Mouse (Mus musculus): ENCODE results near the gene Ccr7. TPM values are rescaled to one million over a fixed set of nuclear protein-coding genes. Genes with fewer than 3 reads are reported as not detected.
A peak's percentile ranks its signal among the peaks of the same experiment; 100 is the strongest.

Gene Ccr7
- polyA plus RNA-seq, 1 experiment from 2014 or later, result 37.4 TPM

GRCm38 (mm10) chr11:99138976-99139375 is 15.9 kb downstream of the Ccr7 start:
- DNase-seq (ENCODE audit: low spot score), result no peak

- no peak for DNase-seq (ENCODE audit: low spot score)
Observed at GRCm38 (mm10) chr11:99137385-99137784, 17.5 kb downstream of the Ccr7 start.

GRCm38 (mm10) chr11:99136961-99137360 is 17.9 kb downstream of the Ccr7 start:
- DNase-seq (ENCODE audit: low spot score), result no peak

GRCm38 (mm10) chr11:99136361-99136760 is 18.5 kb downstream of the Ccr7 start:
- peak; percentile 93 for DNase-seq (ENCODE audit: low spot score)

GRCm38 (mm10) chr11:99135047-99135440 is 19.8 kb downstream of the Ccr7 start:
- no peak for DNase-seq (ENCODE audit: low spot score)

GRCm38 (mm10) chr11:99134266-99135046 is 20.4 kb downstream of the Ccr7 start:
- DNase-seq (ENCODE audit: low spot score), result peak; percentile 62

GRCm38 (mm10) chr11:99133285-99133897 is 21.5 kb downstream of the Ccr7 start:
- DNase-seq (ENCODE audit: low spot score), result no peak

GRCm38 (mm10) chr11:99132091-99132730 is 22.7 kb downstream of the Ccr7 start:
- no peak for DNase-seq (ENCODE audit: low spot score)

- DNase-seq (ENCODE audit: low spot score), result no peak
Observed at GRCm38 (mm10) chr11:99131463-99131840, 23.4 kb downstream of the Ccr7 start.

GRCm38 (mm10) chr11:99130736-99131462 is 24.0 kb downstream of the Ccr7 start:
- no peak for DNase-seq (ENCODE audit: low spot score)

GRCm38 (mm10) chr11:99129287-99129686 is 25.6 kb downstream of the Ccr7 start:
- DNase-seq (ENCODE audit: low spot score), result no peak

GRCm38 (mm10) chr11:99127785-99128682 is 26.8 kb downstream of the Ccr7 start:
- DNase-seq (ENCODE audit: low spot score), result no peak

GRCm38 (mm10) chr11:99126482-99127253 is 28.2 kb downstream of the Ccr7 start:
- DNase-seq (ENCODE audit: low spot score), result no peak

GRCm38 (mm10) chr11:99124635-99125029 is 30.2 kb downstream of the Ccr7 start:
- DNase-seq (ENCODE audit: low spot score), result no peak

GRCm38 (mm10) chr11:99123977-99124634 is 30.8 kb downstream of the Ccr7 start:
- DNase-seq (ENCODE audit: low spot score), result peak; percentile 79

- no peak for DNase-seq (ENCODE audit: low spot score)
Observed at GRCm38 (mm10) chr11:99122703-99123102, 32.2 kb downstream of the Ccr7 start.

GRCm38 (mm10) chr11:99121218-99121631 is 33.7 kb downstream of the Ccr7 start:
- no peak for DNase-seq (ENCODE audit: low spot score)

GRCm38 (mm10) chr11:99120524-99121217 is 34.2 kb downstream of the Ccr7 start:
- DNase-seq (ENCODE audit: low spot score), result no peak

GRCm38 (mm10) chr11:99118963-99119362 is 35.9 kb downstream of the Ccr7 start:
- no peak for DNase-seq (ENCODE audit: low spot score)
